Mouse (Mus musculus) midbrain, embryonic 11.5 days (tissue): ENCODE data around the gene Tmem229a. TPM values are rescaled to one million over a fixed set of nuclear protein-coding genes. Genes with fewer than 3 reads are reported as not detected.

Source experiments
- ATAC-seq: fragments of 200-750 bp; cut with Nextera tagmentation; 2 replicates; pipeline ENCODE4 v1.8.0; 2017; ENCODE audit warnings: moderate TSS enrichment, moderate library complexity; ENCODE audit not compliant: low FRiP score
- DNase-seq: peaks from one replicate; pipeline ENCODE4 v3.0.0; 2015; ENCODE audit warnings: low spot score; ENCODE audit errors: missing footprints
- H3K27ac ChIP-seq: fragments of 300-500 bp; sonication (generic); 2 replicates; pipeline ENCODE4 v1.5.1; 2014; ENCODE audit warnings: low read depth, low read length
- H3K27me3 ChIP-seq: fragments of 300-500 bp; sonication (generic); 2 replicates; pipeline ENCODE4 v1.6.1; 2014; ENCODE audit warnings: mild to moderate bottlenecking, low read length, moderate library complexity, mixed read lengths; ENCODE audit not compliant: control insufficient read depth, insufficient read depth
- H3K36me3 ChIP-seq: fragments of 300-500 bp; sonication (generic); 2 replicates; pipeline ENCODE4 v1.6.1; 2014; ENCODE audit warnings: mild to moderate bottlenecking, low read length, moderate library complexity, mixed read lengths; ENCODE audit not compliant: control insufficient read depth, insufficient read depth
- H3K4me1 ChIP-seq: fragments of 300-500 bp; sonication (generic); 2 replicates; pipeline ENCODE4 v1.6.1; 2014; ENCODE audit warnings: low read length; ENCODE audit not compliant: control insufficient read depth, insufficient read depth
- H3K4me2 ChIP-seq: fragments of 300-500 bp; sonication (generic); 2 replicates; pipeline ENCODE4 v1.6.1; 2014; ENCODE audit warnings: mild to moderate bottlenecking, moderate library complexity
- H3K4me3 ChIP-seq: fragments of 300-500 bp; sonication (generic); 2 replicates; pipeline ENCODE4 v1.5.1; 2014; ENCODE audit warnings: low read depth, low read length
- H3K9ac ChIP-seq: fragments of 300-500 bp; sonication (generic); 2 replicates; pipeline ENCODE4 v1.6.1; 2014; ENCODE audit warnings: low read length
- H3K9me3 ChIP-seq: fragments of 300-500 bp; sonication (generic); 2 replicates; pipeline ENCODE4 v1.6.1; 2016; ENCODE audit warnings: low read length; ENCODE audit not compliant: control insufficient read depth
- WGBS: fragments of 180-500 bp; shearing (Covaris S2); extraction: QIAGEN DNeasy Blood & Tissue Kit; methylation state at CpG from one replicate; pipeline ENCODE4 v1.1.7; 2014; 5-methylcytosine and 5-hydroxymethylcytosine counted together
- polyA plus RNA-seq: library from polyadenylated mRNA; unstranded; fragments of >200 nt; fragmentation: Nextera tagmentation; extraction: Ambion mirVana; gene quantifications from 2 replicates; pipeline ENCODE4 v1.2.1, GENCODE M21; 2014

Tmem229a gene
- 1.5 and 1.7 TPM in 2 replicates for polyA plus RNA-seq

DNA sequence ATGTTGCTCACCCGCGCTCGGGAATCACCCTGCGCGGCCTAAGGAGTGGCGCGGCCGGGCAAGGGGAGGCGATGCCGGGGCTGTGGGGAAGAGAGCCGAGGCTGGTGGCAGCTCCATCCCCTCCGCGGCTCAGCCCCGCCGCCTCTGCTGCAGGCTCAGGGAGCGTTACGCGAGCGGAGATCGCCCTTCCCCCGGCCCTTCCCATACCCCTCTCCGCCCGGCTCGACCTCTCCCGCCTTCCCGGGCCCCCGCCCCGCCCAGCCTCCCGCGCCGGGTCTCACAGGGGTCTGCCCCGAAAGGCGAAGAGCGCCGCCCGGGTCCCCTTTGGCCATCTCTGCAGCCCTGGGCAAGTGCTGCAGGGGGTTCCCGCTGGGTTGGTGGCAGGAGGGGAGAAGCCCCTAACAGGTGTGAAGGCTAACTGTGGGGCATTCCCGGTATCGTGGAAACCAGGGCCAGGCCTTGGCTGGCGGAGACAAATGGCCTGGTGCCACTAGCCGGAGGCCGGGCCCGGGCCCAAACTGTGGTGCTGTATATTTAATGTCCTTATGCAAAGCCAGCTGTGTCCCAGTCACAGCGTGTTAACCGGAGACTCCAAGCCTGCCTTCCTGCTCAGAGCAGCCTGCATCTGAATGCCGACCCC lies at the start of gene Tmem229a:
Tmem229a (minus strand) TSS at position 352 of the 640 bp plus-strand sequence.
- no peaks in the 10 kb centered on the region for H3K27me3 ChIP-seq
- H3K4me1 ChIP-seq: no peaks in the 10 kb centered on the region
- WGBS: 1% methylated on average over 44 of the region's 46 CpGs

DNA sequence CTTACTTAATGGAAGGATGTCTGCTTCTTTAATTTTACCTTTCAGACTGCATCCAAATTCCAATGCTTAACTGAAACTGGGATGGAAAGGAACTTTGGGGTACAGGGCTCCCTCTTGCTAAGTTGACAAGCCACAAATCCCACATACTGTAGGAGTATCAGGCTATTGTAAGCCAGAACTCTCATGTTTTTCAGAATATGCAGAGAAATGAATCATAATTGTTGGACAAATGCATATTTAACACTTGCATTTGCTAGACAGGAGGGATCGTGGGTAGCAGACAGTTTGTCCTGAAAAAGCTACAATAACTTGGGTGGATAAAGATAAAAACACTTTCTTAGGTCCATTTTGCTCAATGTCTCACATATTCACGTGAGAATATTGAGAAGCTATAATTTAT lies 37.7 kb upstream of the Tmem229a start:
- H3K9me3 ChIP-seq: no peaks in the 10 kb centered on the region
- H3K36me3 ChIP-seq: no peaks in the 10 kb centered on the region
- 68% methylated on average over 2 of the region's 2 CpGs for WGBS
- H3K9ac ChIP-seq: no peak overlapping the region
- DNase-seq (no peak), ATAC-seq (no peak)
- H3K4me3 ChIP-seq: no peak overlapping the region
- no peak overlapping the region for H3K4me2 ChIP-seq
- no peaks in the 10 kb centered on the region for H3K27me3 ChIP-seq
- H3K27ac ChIP-seq: no peak overlapping the region
- H3K4me1 ChIP-seq: no peaks in the 10 kb centered on the region

More for the DNA sequence above, at the start of gene Tmem229a:
- Histone ChIP-seq H3K27ac (peak within 1 kb of the TSS; percentile 82), H3K4me2 (peak within 1 kb of the TSS; percentile 83), H3K4me3 (peak within 1 kb of the TSS; percentile 57), H3K36me3 (no peaks in the 10 kb centered on the region), H3K9me3 (no peaks in the 10 kb centered on the region), H3K9ac (peak within 1 kb of the TSS; percentile 80)
- DNase-seq (peak; percentile 96), ATAC-seq (peak; percentile 90)

DNA sequence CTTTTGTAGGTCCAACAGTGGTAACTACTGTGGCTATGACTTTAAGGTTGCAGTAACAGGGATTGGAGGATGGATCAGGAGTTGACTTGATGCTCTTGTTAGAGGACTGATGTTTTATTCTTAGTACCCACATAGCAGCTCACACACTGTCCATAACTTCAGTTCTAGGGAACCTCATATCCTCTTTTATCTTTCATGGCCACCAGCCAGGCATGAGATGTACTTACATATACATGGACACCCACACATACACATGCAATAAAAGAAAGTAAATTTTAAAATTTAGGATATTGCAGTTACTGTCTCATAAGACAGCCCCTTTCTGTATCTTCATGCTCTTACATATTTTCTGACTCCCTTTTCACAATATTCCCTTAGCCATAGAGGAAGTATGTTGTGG lies 33.7 kb upstream of the Tmem229a start:
- Histone ChIP-seq H3K9ac (no peak overlapping the region), H3K36me3 (no peaks in the 10 kb centered on the region), H3K27ac (no peak overlapping the region), H3K4me3 (no peak overlapping the region), H3K4me2 (no peak overlapping the region), H3K4me1 (no peaks in the 10 kb centered on the region), H3K27me3 (no peaks in the 10 kb centered on the region), H3K9me3 (no peaks in the 10 kb centered on the region)
- ATAC-seq: no peak
- DNase-seq: no peak

DNA sequence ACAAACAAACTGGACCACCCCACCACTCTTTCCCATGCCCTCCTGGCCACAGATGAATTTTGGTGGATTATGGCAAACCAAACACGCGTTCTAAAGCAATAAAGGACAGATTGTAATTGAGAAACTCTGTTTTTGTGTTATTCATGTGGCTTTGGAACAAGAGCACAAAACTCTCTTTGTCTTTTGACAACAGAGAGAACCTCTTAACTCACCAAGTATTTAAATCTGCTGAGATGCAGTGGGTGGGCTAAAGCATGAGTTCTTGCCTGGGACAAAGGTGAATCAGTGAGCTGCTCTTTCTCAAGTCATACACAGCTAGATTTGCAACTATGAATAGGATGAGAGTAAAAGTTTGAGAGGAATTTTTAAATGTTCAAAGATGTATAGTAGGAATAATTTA lies 20.1 kb upstream of the Tmem229a start:
- H3K4me1 ChIP-seq: no peaks in the 10 kb centered on the region
- H3K27ac ChIP-seq: no peak overlapping the region
- ATAC-seq: no peak

DNA sequence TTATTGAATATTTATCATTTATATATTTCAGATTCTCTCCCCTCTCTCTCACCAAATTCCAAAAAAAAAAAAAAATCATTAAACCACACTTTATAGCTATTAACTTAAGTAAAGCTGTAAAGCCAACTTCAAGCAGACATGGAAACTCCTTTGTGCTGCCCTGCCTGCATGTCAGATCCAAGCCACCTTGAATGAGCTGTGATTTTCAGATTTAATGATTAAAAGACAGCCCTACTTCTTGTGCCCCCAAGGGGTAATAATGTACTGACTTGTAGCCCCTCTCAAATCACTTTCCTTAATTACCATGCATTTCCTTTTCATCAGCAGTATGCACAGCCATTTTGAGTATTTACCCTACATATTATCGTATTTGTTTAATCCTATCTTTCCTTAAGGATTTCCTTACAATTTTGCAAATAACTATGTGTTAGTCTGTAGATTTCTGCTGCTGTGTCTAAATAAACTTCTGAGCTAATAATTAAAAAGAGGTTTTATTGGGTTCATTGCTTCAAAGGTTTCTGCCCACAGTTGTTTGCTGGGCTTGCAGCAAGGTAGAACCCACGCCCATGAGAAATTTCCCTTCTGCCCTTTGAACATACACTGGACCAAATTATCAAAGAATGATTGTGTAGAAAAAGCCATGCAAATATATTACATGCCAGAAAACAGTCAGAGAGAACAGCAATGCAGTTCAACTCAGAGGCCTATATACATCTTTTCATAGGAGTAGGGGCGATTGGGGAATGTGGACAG lies 12.6 kb upstream of the Tmem229a start:
- H3K27me3 ChIP-seq: no peaks in the 10 kb centered on the region
- H3K4me1 ChIP-seq: no peaks in the 10 kb centered on the region
- no peaks in the 10 kb centered on the region for H3K36me3 ChIP-seq
- DNase-seq (no peak), ATAC-seq (no peak)
- H3K4me3 ChIP-seq: no peak overlapping the region
- H3K9me3 ChIP-seq: no peaks in the 10 kb centered on the region
- 87% methylated on average over 3 of the region's 3 CpGs for WGBS
- H3K27ac ChIP-seq: no peak overlapping the region
- H3K9ac ChIP-seq: no peak overlapping the region
- no peak overlapping the region for H3K4me2 ChIP-seq

More for the DNA sequence above, 20.1 kb upstream of the Tmem229a start:
- Histone ChIP-seq H3K9ac (no peak overlapping the region), H3K4me2 (no peak overlapping the region), H3K36me3 (no peaks in the 10 kb centered on the region), H3K9me3 (no peaks in the 10 kb centered on the region), H3K27me3 (no peaks in the 10 kb centered on the region), H3K4me3 (no peak overlapping the region)
- WGBS: 50% methylated on average over 2 of the region's 2 CpGs
- no peak for DNase-seq

DNA sequence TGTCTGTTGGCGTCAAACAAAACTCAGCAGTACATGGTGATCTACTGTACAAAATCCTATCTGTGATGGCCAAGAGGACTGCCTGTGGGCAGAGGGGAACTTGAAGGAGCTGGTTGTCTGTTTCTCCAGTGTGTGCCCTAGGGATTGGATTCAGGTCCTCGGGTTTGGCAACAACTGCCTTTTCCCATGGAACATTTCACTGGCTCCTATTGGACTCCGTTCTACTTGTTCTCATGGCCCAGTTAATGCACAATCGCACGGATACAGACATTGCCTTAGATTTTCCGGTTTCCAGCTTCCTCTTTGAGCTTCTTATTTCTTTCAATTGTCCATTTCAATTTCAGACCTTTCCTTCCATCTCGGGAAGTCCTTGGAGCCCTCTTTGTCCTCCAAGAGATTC lies 11.6 kb upstream of the Tmem229a start:
- Histone ChIP-seq H3K4me1 (no peaks in the 10 kb centered on the region), H3K4me2 (no peak overlapping the region), H3K36me3 (no peaks in the 10 kb centered on the region), H3K4me3 (no peak overlapping the region), H3K9me3 (no peaks in the 10 kb centered on the region), H3K27ac (no peak overlapping the region), H3K27me3 (no peaks in the 10 kb centered on the region), H3K9ac (no peak overlapping the region)
- no peak for ATAC-seq
- 90% methylated on average over 7 of the region's 7 CpGs for WGBS
- DNase-seq: no peak

DNA sequence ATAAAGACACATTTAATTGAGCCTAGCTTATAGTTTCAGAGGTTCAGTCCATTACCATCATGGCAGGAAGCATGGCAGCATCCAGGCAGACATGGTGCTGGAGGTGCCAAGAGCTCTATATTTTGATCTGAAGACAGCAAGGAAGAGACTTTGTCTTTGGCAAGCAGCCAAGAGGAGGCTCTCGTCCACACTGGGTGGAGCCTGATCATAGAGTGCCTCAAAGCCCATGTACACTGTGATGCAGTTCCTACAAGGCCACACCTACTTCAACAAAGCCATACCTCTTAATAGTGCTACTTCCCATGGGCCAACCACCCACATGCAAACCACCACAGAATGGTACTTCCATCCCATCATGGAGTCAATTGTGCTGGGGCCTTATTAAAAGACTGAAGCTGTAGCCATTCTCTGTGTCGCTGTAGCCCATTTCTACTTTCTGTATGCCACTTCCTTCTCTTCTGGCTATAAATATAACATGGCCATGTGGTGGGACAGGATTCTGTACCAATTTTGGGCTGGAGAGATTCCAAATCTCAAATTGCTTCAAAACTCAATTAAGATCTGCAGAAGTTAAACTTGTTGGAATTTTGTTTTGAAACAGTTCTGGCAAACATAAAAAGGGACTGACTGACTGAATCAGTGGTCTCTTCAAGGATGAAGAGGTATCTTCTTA lies 10.0 kb upstream of the Tmem229a start:
- 76% methylated on average over 2 of the region's 2 CpGs for WGBS
- no peaks in the 10 kb centered on the region for H3K27me3 ChIP-seq
- H3K4me2 ChIP-seq: no peak overlapping the region
- no peak overlapping the region for H3K9ac ChIP-seq
- ATAC-seq (no peak), DNase-seq (no peak)
- no peak overlapping the region for H3K27ac ChIP-seq
- no peaks in the 10 kb centered on the region for H3K9me3 ChIP-seq
- H3K4me3 ChIP-seq: no peak overlapping the region
- H3K4me1 ChIP-seq: no peaks in the 10 kb centered on the region
- H3K36me3 ChIP-seq: no peaks in the 10 kb centered on the region

DNA sequence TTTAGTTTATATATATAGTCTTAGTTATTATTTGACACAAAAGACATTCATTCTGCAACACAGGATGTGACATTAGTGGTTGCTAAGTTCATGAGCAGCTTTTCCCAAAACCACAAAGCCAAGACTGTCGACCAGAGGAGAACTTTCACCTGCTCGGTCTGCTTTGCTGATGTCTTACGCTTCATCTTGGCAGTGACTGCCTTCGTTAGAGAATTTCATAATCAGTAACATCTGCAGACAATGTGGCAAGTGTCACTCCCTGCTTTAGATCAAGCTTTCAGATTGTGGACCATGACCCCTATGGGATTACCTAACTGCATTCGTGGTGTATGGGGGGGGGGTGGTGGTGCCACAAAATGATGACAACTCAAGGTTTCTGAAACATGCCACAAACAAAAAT lies 7.7 kb upstream of the Tmem229a start:
- no peak overlapping the region for H3K9ac ChIP-seq
- ATAC-seq (no peak), DNase-seq (no peak)
- H3K4me1 ChIP-seq: no peaks in the 10 kb centered on the region
- H3K27ac ChIP-seq: no peak overlapping the region
- 87% methylated on average over 5 of the region's 5 CpGs for WGBS
- H3K9me3 ChIP-seq: no peaks in the 10 kb centered on the region
- no peaks in the 10 kb centered on the region for H3K27me3 ChIP-seq
- H3K4me2 ChIP-seq: no peak overlapping the region
- H3K36me3 ChIP-seq: no peaks in the 10 kb centered on the region
- H3K4me3 ChIP-seq: no peak overlapping the region

DNA sequence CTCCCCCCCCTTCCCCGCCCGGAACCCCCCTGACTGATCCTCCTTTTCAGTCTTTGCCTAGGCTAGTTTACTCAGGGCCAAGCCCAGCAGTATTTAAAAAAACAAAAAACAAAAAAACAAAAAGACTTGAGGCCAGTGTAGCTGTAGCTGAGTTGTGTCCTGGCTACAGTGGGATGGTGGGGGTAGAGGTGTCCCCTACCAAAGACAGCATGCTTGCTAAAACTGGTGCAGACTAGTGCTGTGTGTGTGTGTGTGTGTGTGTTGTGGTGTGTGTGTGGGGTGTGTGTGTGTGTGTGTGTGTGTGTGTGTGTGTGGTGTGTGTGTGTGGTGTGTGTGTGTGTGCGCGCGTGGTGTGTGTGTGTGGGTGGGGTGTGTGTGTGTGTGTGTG lies 483 bp upstream of the Tmem229a start:
- DNase-seq (no peak), ATAC-seq (no peak)
- Histone ChIP-seq H3K27ac (no peak overlapping the region), H3K9ac (peak overlapping the region; percentile 80), H3K4me3 (peak overlapping the region; percentile 57), H3K4me2 (peak overlapping the region; percentile 83), H3K36me3 (no peaks in the 10 kb centered on the region), H3K4me1 (no peaks in the 10 kb centered on the region), H3K27me3 (no peaks in the 10 kb centered on the region), H3K9me3 (no peaks in the 10 kb centered on the region)
- WGBS: 17% methylated on average over 3 of the region's 5 CpGs
